Mouse (Mus musculus) bone marrow macrophage, adult 2 months (primary cell): ENCODE measurements at regions not wholly inside any gene's neighbourhood (a gene's known extent, or its start where the extent isn't known, plus 50 kb on each side); places are given as distances from the start of the nearest gene placed in this dataset.

Source experiments
- CTCF ChIP-seq: IDR thresholded peaks from 2 replicates; pipeline ENCODE4 v1.5.1; 2012; ENCODE audit warnings: low read depth, mild to moderate bottlenecking, low read length, moderate library complexity
- POLR2A ChIP-seq: IDR thresholded peaks from 2 replicates; pipeline ENCODE4 v1.6.1; 2012; ENCODE audit warnings: mild to moderate bottlenecking, low read depth, low read length, borderline replicate concordance

DNA sequence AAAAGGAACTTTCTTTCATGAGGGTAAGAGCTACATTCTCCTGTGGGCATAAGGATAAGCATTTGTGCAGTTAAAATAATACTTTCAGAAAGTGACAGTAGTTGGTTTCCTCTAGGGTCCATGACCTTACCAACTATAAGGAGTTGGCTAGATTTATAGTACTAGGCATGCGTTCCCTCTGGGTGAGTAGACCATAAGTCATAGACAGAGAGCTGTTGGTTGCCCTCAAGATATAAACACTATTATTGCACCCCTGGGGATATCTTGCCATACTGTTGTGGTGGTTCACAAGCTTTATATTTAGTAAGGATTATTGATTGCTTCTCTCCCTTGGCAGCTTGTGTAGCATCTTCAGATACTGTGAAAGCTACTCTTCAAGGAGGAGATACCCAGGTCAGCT is 223.6 kb downstream of the Cd47 start:
- TF ChIP-seq CTCF: no peak
- no peak for TF ChIP-seq POLR2A
